Mouse (Mus musculus): ENCODE measurements around the gene Rcor3. TPM values are rescaled to one million over a fixed set of nuclear protein-coding genes. Genes with fewer than 3 reads are reported as not detected.

Rcor3 gene
- 38.7 and 38.9 TPM in 2 replicates for polyA plus RNA-seq (2012; rRNA removed)

DNA sequence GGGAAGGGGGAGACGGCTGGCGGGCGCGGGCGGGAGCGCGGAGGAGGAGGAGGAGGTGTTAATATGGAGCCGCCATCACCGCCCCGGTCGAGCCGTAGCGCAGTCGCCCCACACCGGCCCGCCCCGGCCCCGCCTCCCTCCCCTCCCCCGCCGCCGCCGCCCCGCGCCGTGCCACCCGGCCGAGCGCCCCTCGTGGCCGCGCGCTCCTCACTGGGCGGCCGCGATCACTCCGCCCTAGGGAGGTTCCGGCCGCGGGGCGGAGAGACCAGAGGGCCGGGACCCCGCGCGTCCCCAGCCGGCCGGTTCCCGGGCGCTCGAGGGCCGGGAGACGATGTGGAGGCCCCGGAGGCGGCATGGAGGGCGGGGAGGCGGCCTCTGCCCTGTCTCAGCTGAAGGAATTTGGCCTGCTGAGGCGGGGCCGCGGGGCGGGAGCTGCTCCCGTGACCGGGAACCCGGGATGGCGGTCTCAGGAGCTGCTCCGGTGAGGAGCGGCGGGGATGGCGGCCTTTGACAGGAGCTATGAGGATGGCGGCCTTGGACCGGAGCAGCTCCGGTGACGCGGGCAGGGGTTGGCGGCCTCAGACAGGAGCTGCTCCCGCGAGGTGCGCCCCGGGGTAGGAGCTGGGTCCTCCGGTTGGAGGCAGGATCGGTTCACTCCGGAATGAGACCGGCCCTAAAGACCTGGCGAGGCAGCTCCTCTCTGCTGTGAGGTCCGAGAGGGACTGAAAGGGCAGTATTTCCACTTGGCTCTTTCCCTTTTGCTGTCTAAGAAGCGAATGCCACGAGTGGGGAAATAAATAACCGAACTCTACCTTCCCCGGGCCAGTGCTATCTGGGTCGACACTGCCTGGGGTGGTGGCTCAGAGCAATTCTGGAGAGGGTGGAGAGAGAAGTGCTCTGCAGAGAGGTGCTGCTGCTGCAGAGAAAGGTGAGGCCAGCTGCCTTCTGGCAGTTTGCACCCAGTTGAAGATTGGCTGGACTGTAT is at the start of gene Rcor3:
Gene Rcor3 (minus strand): TSS at position 137 of the 985 bp plus-strand sequence.
- DNase-seq = peak; percentile 85 to 89
- H3K4me3 ChIP-seq (replicated peaks; ENCODE audit: insufficient read depth, low read depth, low read length) = peak within 1 kb of the TSS; percentile 99
- under 1% methylated on average over 52 of the region's 88 CpGs for WGBS
- no peaks in the 10 kb centered on the region; the same call in 1 of the 2 replicates for H3K4me1 ChIP-seq (ENCODE audit: control insufficient read depth, insufficient read depth, low read length)
- peak within 1 kb of the TSS; percentile 84 for H3K27ac ChIP-seq (ENCODE audit: insufficient read depth, low read length)
- no peaks in the 10 kb centered on the region for H3K27me3 ChIP-seq (ENCODE audit: control insufficient read depth, insufficient read depth, low read length)
- TF ChIP-seq CTCF (IDR thresholded peaks at IDR 0.05; ENCODE audit: borderline replicate concordance, insufficient read depth, low read depth, low read length) (no peak), POLR2A (IDR thresholded peaks at IDR 0.05; ENCODE audit: borderline replicate concordance, insufficient read depth, low read length) (peak; percentile 32; the same call in 1 of the 2 replicates)

DNA sequence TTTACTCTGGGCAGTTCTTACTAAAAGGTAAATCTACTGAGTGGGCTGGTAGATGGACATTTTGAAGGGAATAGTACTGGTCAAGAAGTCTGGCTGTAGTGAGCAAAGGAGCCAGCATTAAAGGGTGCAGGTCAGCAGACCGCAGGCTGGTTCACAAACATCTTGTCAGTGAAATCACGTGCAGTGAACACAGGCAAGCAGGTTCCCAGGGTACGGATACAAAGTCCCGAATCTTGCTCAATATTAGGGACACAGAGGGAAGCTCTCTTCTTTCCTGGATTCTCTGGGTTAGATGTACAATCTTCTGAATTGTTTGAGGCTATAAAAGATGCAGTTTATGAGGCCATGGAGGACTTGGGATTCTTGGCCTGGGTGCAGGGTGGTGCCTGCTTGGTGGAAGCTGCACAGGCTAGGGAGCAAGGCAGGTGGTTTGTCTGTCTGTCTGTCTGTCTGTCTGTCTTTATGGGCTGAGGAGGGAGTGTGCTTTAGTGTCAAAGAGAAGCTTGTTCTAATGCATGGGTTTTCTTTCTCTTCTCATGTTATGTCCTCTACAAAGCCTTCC is 43.9 kb upstream of the Rcor3 start:
- WGBS = 84% methylated on average over 4 of the region's 4 CpGs
- TF ChIP-seq POLR2A (IDR thresholded peaks at IDR 0.05; ENCODE audit: borderline replicate concordance, insufficient read depth, low read length) (no peak), CTCF (IDR thresholded peaks at IDR 0.05; ENCODE audit: borderline replicate concordance, insufficient read depth, low read depth, low read length) (no peak)

GRCm38 (mm10) chr1:192179877-192180276 is 42.0 kb upstream of the Rcor3 start:
- TF ChIP-seq POLR2A (IDR thresholded peaks at IDR 0.05; ENCODE audit: borderline replicate concordance, insufficient read depth, low read length) (no peak), CTCF (IDR thresholded peaks at IDR 0.05; ENCODE audit: borderline replicate concordance, insufficient read depth, low read depth, low read length) (no peak)
- H3K4me1 ChIP-seq (ENCODE audit: control insufficient read depth, insufficient read depth, low read length) = no peaks in the 10 kb centered on the region

More for the DNA sequence above, 43.9 kb upstream of the Rcor3 start:
- H3K4me3 ChIP-seq (replicated peaks; ENCODE audit: insufficient read depth, low read depth, low read length) = no peak overlapping the region
- no peak for DNase-seq
- H3K4me1 ChIP-seq (ENCODE audit: control insufficient read depth, insufficient read depth, low read length) = no peaks in the 10 kb centered on the region
- H3K27ac ChIP-seq (ENCODE audit: insufficient read depth, low read length) = no peak overlapping the region
- no peaks in the 10 kb centered on the region for H3K27me3 ChIP-seq (ENCODE audit: control insufficient read depth, insufficient read depth, low read length)

GRCm38 (mm10) chr1:192171477-192171876 is 33.6 kb upstream of the Rcor3 start:
- TF ChIP-seq POLR2A (IDR thresholded peaks at IDR 0.05; ENCODE audit: borderline replicate concordance, insufficient read depth, low read length) = no peak
- no peak for TF ChIP-seq CTCF (IDR thresholded peaks at IDR 0.05; ENCODE audit: borderline replicate concordance, insufficient read depth, low read depth, low read length)
- DNase-seq = no peak
- no peaks in the 10 kb centered on the region for H3K27me3 ChIP-seq (ENCODE audit: control insufficient read depth, insufficient read depth, low read length)
- 91% methylated on average over 3 of the region's 3 CpGs for WGBS
- 0 out of 2 replicates have a peak, but pooled peaks cover under 1% of the 10 kb centered on the region for H3K4me1 ChIP-seq (ENCODE audit: control insufficient read depth, insufficient read depth, low read length)
- no peak overlapping the region for H3K4me3 ChIP-seq (replicated peaks; ENCODE audit: insufficient read depth, low read depth, low read length)
- no peak overlapping the region for H3K27ac ChIP-seq (ENCODE audit: insufficient read depth, low read length)

More at GRCm38 (mm10) chr1:192179877-192180276, 42.0 kb upstream of the Rcor3 start:
- 66% methylated on average over 3 of the region's 3 CpGs for WGBS
- Histone ChIP-seq H3K27ac (ENCODE audit: insufficient read depth, low read length) (no peak overlapping the region), H3K4me3 (replicated peaks; ENCODE audit: insufficient read depth, low read depth, low read length) (no peak overlapping the region), H3K27me3 (ENCODE audit: control insufficient read depth, insufficient read depth, low read length) (no peaks in the 10 kb centered on the region)
- no peak for DNase-seq

DNA sequence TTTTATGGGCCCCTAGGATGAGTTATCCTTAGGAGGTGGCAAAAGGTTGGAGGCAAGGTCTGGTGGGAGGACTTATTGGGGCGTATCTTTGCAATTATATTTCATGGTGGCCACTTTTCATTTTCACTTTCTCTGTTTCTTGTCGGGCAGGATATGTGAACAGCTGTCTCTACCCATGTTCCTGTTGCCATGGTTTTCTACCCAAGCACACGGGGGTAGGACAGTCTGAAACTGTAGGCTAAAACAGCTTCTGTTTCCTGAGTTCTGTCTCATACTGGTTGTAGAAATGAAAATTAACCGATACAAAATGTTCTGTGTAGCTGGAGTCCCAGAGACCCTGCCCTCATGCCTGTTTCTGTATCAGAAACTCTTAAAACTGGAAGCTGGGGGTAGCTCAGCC is 13.3 kb upstream of the Rcor3 start:
- no peak for DNase-seq
- H3K4me1 ChIP-seq (ENCODE audit: control insufficient read depth, insufficient read depth, low read length) = no peaks in the 10 kb centered on the region
- H3K4me3 ChIP-seq (replicated peaks; ENCODE audit: insufficient read depth, low read depth, low read length) = no peak overlapping the region
- H3K27me3 ChIP-seq (ENCODE audit: control insufficient read depth, insufficient read depth, low read length) = no peaks in the 10 kb centered on the region
- TF ChIP-seq POLR2A (IDR thresholded peaks at IDR 0.05; ENCODE audit: borderline replicate concordance, insufficient read depth, low read length) (no peak), CTCF (IDR thresholded peaks at IDR 0.05; ENCODE audit: borderline replicate concordance, insufficient read depth, low read depth, low read length) (no peak)
- H3K27ac ChIP-seq (ENCODE audit: insufficient read depth, low read length) = no peak overlapping the region
- 77% methylated on average over 4 of the region's 4 CpGs for WGBS

GRCm38 (mm10) chr1:192140313-192140712 is 2.5 kb upstream of the Rcor3 start:
- H3K4me1 ChIP-seq (ENCODE audit: control insufficient read depth, insufficient read depth, low read length) = no peaks in the 10 kb centered on the region; the same call in 1 of the 2 replicates
- H3K27ac ChIP-seq (ENCODE audit: insufficient read depth, low read length) = no peak overlapping the region
- no peak for DNase-seq
- TF ChIP-seq POLR2A (IDR thresholded peaks at IDR 0.05; ENCODE audit: borderline replicate concordance, insufficient read depth, low read length) = no peak
- H3K27me3 ChIP-seq (ENCODE audit: control insufficient read depth, insufficient read depth, low read length) = no peaks in the 10 kb centered on the region
- no peak overlapping the region for H3K4me3 ChIP-seq (replicated peaks; ENCODE audit: insufficient read depth, low read depth, low read length)
- WGBS = 93% methylated on average over 2 of the region's 2 CpGs

DNA sequence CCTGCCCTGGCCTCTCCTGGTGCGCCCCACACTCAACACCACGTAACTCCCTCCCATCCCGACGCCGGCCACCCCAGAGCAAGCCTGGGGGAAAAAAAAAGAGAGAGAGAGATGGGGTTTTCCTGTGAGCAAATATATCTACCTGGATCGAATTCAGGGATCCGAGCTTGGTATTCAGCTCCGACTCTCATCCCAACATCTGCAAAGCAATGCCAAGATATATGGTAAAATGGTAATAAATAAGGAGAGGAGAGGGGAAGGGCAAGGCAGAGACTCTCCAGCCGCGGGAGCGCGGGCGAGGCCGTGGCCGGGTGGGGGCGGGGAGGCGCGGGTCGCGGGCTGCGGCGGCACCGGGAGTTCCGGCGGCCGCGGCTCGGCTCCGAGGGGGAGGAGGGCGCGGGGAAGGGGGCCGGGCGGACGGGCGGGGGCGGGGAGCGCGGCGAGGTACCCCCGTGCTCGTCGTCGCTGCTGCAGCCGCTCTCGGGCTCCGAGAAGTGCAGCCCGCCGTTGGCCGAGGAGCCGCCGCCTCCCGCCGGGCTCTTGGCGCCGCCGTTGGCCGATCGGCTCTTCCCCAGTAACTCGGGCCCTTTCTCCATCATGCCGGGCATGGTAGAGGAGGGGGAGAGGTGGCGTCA is 454 bp downstream of the Rcor3 start:
- TF ChIP-seq CTCF (IDR thresholded peaks at IDR 0.05; ENCODE audit: borderline replicate concordance, insufficient read depth, low read depth, low read length) = no peak
- TF ChIP-seq POLR2A (IDR thresholded peaks at IDR 0.05; ENCODE audit: borderline replicate concordance, insufficient read depth, low read length) = no peak
- peak overlapping the region; percentile 99 for H3K4me3 ChIP-seq (replicated peaks; ENCODE audit: insufficient read depth, low read depth, low read length)
- H3K4me1 ChIP-seq (ENCODE audit: control insufficient read depth, insufficient read depth, low read length) = no peaks in the 10 kb centered on the region; the same call in 1 of the 2 replicates
- H3K27me3 ChIP-seq (ENCODE audit: control insufficient read depth, insufficient read depth, low read length) = no peaks in the 10 kb centered on the region
- 1% methylated on average over 53 of the region's 61 CpGs for WGBS
- peak overlapping the region; percentile 84 for H3K27ac ChIP-seq (ENCODE audit: insufficient read depth, low read length)
- no peak for DNase-seq
